Mouse (Mus musculus) ES-Bruce4 (cell line): ENCODE data around the gene Cyp2j6. TPM values are rescaled to one million over a fixed set of nuclear protein-coding genes. Genes with fewer than 3 reads are reported as not detected.
A peak's percentile ranks its signal among the peaks of the same experiment; 100 is the strongest.
"Not testable (repeated sequence)": the region's sequence is repeated elsewhere in the genome, so short reads cannot be mapped to it uniquely, and the experiment has no call there.

Source experiments
- H3K27ac ChIP-seq: 2 replicates; pipeline ENCODE4 v1.5.1; 2012; ENCODE audit warnings: low read length, inconsistent platforms; ENCODE audit not compliant: insufficient read depth
- H3K27me3 ChIP-seq: 2 replicates; pipeline ENCODE4 v1.6.1; 2012; ENCODE audit warnings: mild to moderate bottlenecking, low read length, inconsistent platforms; ENCODE audit not compliant: control insufficient read depth, poor library complexity, insufficient read depth, severe bottlenecking
- H3K36me3 ChIP-seq: 2 replicates; pipeline ENCODE4 v1.6.1; 2012; ENCODE audit warnings: inconsistent platforms, mild to moderate bottlenecking, low read length, moderate library complexity; ENCODE audit not compliant: control insufficient read depth, poor library complexity, insufficient read depth, severe bottlenecking
- H3K4me1 ChIP-seq: one replicate; pipeline ENCODE4 v1.8.1; 2011; ENCODE audit warnings: low read length; ENCODE audit not compliant: control insufficient read depth, insufficient read depth
- H3K4me3 ChIP-seq: 2 replicates; pipeline ENCODE4 v1.5.1; 2011; ENCODE audit warnings: low read depth, mild to moderate bottlenecking, low read length
- H3K9ac ChIP-seq: 2 replicates; pipeline ENCODE4 v1.6.1; 2012; ENCODE audit warnings: low read depth, mild to moderate bottlenecking, inconsistent platforms; ENCODE audit not compliant: poor library complexity, severe bottlenecking
- H3K9me3 ChIP-seq: replicated peaks from 2 replicates; pipeline ENCODE4 v1.6.1; 2012; ENCODE audit warnings: mild to moderate bottlenecking, low read length, inconsistent platforms; ENCODE audit not compliant: control insufficient read depth, poor library complexity, insufficient read depth, severe bottlenecking
- CTCF ChIP-seq: IDR thresholded peaks from one replicate; pipeline ENCODE4 v1.8.1; 2011; ENCODE audit warnings: low read depth, low read length
- EP300 ChIP-seq: IDR thresholded peaks from 2 replicates; pipeline ENCODE4 v1.6.1; 2011; ENCODE audit warnings: low read depth, low read length; ENCODE audit not compliant: insufficient read depth
- POLR2A ChIP-seq: IDR thresholded peaks from one replicate; pipeline ENCODE4 v1.8.1; 2011; ENCODE audit warnings: low read length; ENCODE audit not compliant: insufficient read depth
- polyA plus RNA-seq: library from polyadenylated mRNA; stranded (reverse); fragments of >200 nt; gene quantifications from 2 replicates; pipeline ENCODE4 v1.2.4, GENCODE M21; 2011; ENCODE audit warnings: low read depth; ENCODE audit not compliant: missing spikeins, insufficient read depth, insufficient read length

Cyp2j6 gene
- 0.26 and 0.58 TPM in 2 replicates for polyA plus RNA-seq

GRCm38 (mm10) chr4:96553133-96553819 is at the start of gene Cyp2j6:
Cyp2j6 (minus strand) TSS chr4:96553661.
- Histone ChIP-seq H3K9ac (no peak within 1 kb of the TSS), H3K27ac (no peak within 1 kb of the TSS), H3K27me3 (no peaks in the 10 kb centered on the region), H3K36me3 (no peaks in the 10 kb centered on the region), H3K9me3 (no peaks in the 10 kb centered on the region), H3K4me3 (peak within 1 kb of the TSS; percentile 40), H3K4me1 (no peaks in the 10 kb centered on the region)
- TF ChIP-seq EP300 (no peak), POLR2A (no peak)

GRCm38 (mm10) chr4:96591791-96592150 is 38.3 kb upstream of the Cyp2j6 start:
- Histone ChIP-seq H3K9me3 (no peaks in the 10 kb centered on the region), H3K4me1 (no peaks in the 10 kb centered on the region), H3K36me3 (no peaks in the 10 kb centered on the region), H3K27me3 (no peaks in the 10 kb centered on the region), H3K27ac (no peak overlapping the region), H3K9ac (no peak overlapping the region), H3K4me3 (no peak overlapping the region)
- peak; percentile 2 for TF ChIP-seq CTCF
- TF ChIP-seq EP300 = no peak
- TF ChIP-seq POLR2A = no peak

GRCm38 (mm10) chr4:96590911-96591790 is 37.7 kb upstream of the Cyp2j6 start, which contains the start of gene Cyp2j9:
Cyp2j9 (minus strand) TSS chr4:96591578.
- Histone ChIP-seq H3K4me1 (no peaks in the 10 kb centered on the region), H3K9me3 (no peaks in the 10 kb centered on the region), H3K9ac (no peak within 1 kb of the TSS), H3K36me3 (no peaks in the 10 kb centered on the region), H3K27me3 (no peaks in the 10 kb centered on the region), H3K27ac (no peak within 1 kb of the TSS), H3K4me3 (peak within 1 kb of the TSS; percentile 38)
- TF ChIP-seq CTCF (no peak), POLR2A (no peak)

GRCm38 (mm10) chr4:96581425-96582088 is 28.1 kb upstream of the Cyp2j6 start:
- Histone ChIP-seq H3K27ac (no peak overlapping the region), H3K36me3 (no peaks in the 10 kb centered on the region), H3K27me3 (no peaks in the 10 kb centered on the region), H3K9me3 (no peaks in the 10 kb centered on the region), H3K9ac (no peak overlapping the region), H3K4me1 (peaks cover 1% of the 10 kb centered on the region), H3K4me3 (no peak overlapping the region)
- no peak for TF ChIP-seq EP300
- no peak for TF ChIP-seq POLR2A
- TF ChIP-seq CTCF = no peak

GRCm38 (mm10) chr4:96580351-96580750 is 26.9 kb upstream of the Cyp2j6 start:
- H3K27me3 ChIP-seq, H3K9me3 ChIP-seq, H3K27ac ChIP-seq, H3K4me1 ChIP-seq, H3K4me3 ChIP-seq, H3K36me3 ChIP-seq, H3K9ac ChIP-seq: not testable (repeated sequence)
- TF ChIP-seq EP300 = peak; percentile 62; the same call in 1 of the 2 replicates
